Comparison of ENCODE assay signal across 8 mouse cellular contexts in the genomic region with DNA sequence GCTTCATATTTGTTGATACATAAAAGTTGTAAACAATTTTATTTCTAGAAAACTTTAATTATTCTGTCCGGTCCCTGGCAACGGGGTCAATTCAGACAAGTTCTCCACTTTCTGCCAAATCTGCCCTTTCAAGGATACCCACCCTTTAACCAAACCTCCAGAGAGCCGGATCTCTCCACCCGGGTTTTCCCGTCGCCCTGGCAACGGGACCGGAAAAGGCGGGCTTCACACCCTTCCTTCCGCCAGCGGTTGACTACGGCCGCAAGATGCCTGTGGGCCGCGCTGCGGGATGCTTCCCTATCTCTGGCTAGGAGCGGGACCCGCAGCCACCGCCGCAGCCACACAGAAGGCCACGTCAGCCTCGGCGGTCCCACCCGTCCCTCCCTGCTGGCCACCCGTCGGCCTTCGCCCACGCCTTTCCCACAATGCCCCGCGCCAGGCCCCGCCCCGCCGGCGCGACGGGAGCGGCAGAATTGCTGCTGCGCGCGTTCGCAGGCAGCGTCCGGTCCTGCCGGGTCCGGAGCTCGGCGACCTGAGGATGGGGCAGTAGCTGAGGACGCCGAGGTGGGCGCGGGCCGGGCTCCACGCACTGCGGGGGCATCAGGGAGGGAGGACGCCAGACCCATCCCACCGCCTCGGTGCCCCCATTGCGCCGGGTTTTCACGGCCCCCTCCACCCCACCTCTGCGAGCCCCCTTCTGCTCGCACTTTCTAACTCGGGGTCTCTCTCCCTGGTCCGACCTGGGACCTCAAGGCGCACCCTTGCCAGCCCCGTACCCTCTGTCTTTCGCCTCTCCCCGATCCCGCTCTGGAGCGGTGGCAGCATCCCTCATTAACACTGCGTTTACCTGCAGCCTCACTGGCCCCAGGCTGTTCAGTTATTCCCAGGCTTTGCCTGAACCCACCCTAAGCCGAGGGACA. TPM values are rescaled to one million over a fixed set of nuclear protein-coding genes. Genes with fewer than 3 reads are reported as not detected.
DNase-seq lines count a peak whose midpoint lies in the region; ATAC-seq lines count a peak whose summit lies in the region.

A gene (plus strand): TSS at position 225 of the 920 bp plus-strand sequence.

- peak; percentile 95 for DNase-seq in Muller cell, postnatal 12 days (ENCODE audit: inconsistent ontology term)
- peak; percentile 92 for DNase-seq in cerebellum, adult 9-11 months
- peak; percentile 83 to 89 for DNase-seq in frontal cortex, adult 2 months (ENCODE audit: extremely low spot score in 1 of 2, low spot score in 1 of 2)
- DNase-seq in hindbrain, embryonic 11.5 days (ENCODE audit: low spot score): peak; percentile 94
- peak; percentile 85 to 93 for DNase-seq in layer of hippocampus, postnatal 10 days (ENCODE audit: low spot score in 2 of 2)
- DNase-seq in lung, postnatal 10 days: peak; percentile 94
- peak; percentile 92 for DNase-seq in ovary, postnatal 36 days (ENCODE audit: low spot score)
- peak; percentile 90 for DNase-seq in thymus, postnatal 25 days

- H3K36me3 ChIP-seq in hindbrain, embryonic 11.5 days (ENCODE audit: control insufficient read depth, insufficient read depth, low read length): no peaks in the 10 kb centered on the region

- H3K4me1 ChIP-seq in hindbrain, embryonic 11.5 days (replicated peaks; ENCODE audit: control insufficient read depth, insufficient read depth, low read length): peaks cover 3% of the 10 kb centered on the region

- no peaks in the 10 kb centered on the region for H3K27me3 ChIP-seq in hindbrain, embryonic 11.5 days (ENCODE audit: control insufficient read depth, insufficient read depth, low read length)

- no peaks in the 10 kb centered on the region for H3K9me3 ChIP-seq in hindbrain, embryonic 11.5 days (ENCODE audit: control insufficient read depth, low read length)

- H3K4me2 ChIP-seq in hindbrain, embryonic 11.5 days (replicated peaks; ENCODE audit: low read depth, low read length): peak within 1 kb of the TSS; percentile 52

- peak within 1 kb of the TSS; percentile 98 for H3K27ac ChIP-seq in hindbrain, embryonic 11.5 days (ENCODE audit: low read depth, low read length)

- ATAC-seq in hindbrain, embryonic 11.5 days (ENCODE audit: low FRiP score): peak; percentile 97

- H3K4me3 ChIP-seq in hindbrain, embryonic 11.5 days (ENCODE audit: low read depth, low read length): peak within 1 kb of the TSS; percentile 91

- H3K9ac ChIP-seq in hindbrain, embryonic 11.5 days (ENCODE audit: low read depth, low read length): peak within 1 kb of the TSS; percentile 97

- 1% methylated on average over 61 of the region's 72 CpGs for WGBS in hindbrain, embryonic 11.5 days

RNA-seq across cellular contexts. Expression of the gene that starts here (rescaled TPM):
- 43.3 and 45.0 TPM in 2 replicates for polyA plus RNA-seq in frontal cortex, adult 2 months (2012; rRNA removed)
- 84.5 and 97.9 TPM in 2 replicates for polyA plus RNA-seq in hindbrain, embryonic 11.5 days (2014; fragmentation: Nextera tagmentation; extraction: Ambion mirVana)
- total RNA-seq in layer of hippocampus, postnatal 10 days (2021): 10 to 100 TPM; 63.9 to 76.0 TPM

Comparison
In these comparisons a context has a peak if more than half of its experiments do, and no peak if none do; other contexts are left out.
1. Peak in every context shown above with its lines: DNase-seq, ATAC-seq, H3K4me3 ChIP-seq and H3K27ac ChIP-seq.